Mouse (Mus musculus) MEL (cell line): ENCODE data around the gene Ubac2. TPM values are rescaled to one million over a fixed set of nuclear protein-coding genes. Genes with fewer than 3 reads are reported as not detected.

ENCODE experiments used
- DNase-seq: peaks from one replicate; pipeline ENCODE4 v3.0.0; 2011; ENCODE audit warnings: low read depth, low spot score
- H3K27ac ChIP-seq: 2 replicates; pipeline ENCODE4 v1.5.1; 2012; ENCODE audit warnings: low read depth, mild to moderate bottlenecking, control low read depth, low read length, moderate library complexity; ENCODE audit not compliant: control insufficient read depth
- H3K27me3 ChIP-seq, 2 experiments: fragments of 150-350 bp in 1 of 2; sonication (generic) in 1 of 2; 2 replicates each; pipeline ENCODE4 v1.6.1; 2012; ENCODE audit warnings: low read length in 2 of 2, mild to moderate bottlenecking in 2 of 2, improper control_type of control experiment in 1 of 2, moderate library complexity in 1 of 2; ENCODE audit not compliant: insufficient read depth in 2 of 2, control insufficient read depth in 1 of 2
- H3K36me3 ChIP-seq, 2 experiments: 2 replicates each; pipeline ENCODE4 v1.6.1; 2012 to 2014; ENCODE audit warnings: low read length in 2 of 2, improper control_type of control experiment in 1 of 2, inconsistent platforms in 1 of 2, mild to moderate bottlenecking in 1 of 2; ENCODE audit not compliant: insufficient read depth in 2 of 2, control insufficient read depth in 1 of 2
- H3K4me1 ChIP-seq, 2 experiments: fragments of 150-350 bp in 1 of 2; sonication (generic) in 1 of 2; 2 replicates each; pipeline ENCODE4 v1.6.1; 2012; ENCODE audit warnings: low read length in 2 of 2, improper control_type of control experiment in 1 of 2, mild to moderate bottlenecking in 1 of 2; ENCODE audit not compliant: insufficient read depth in 2 of 2, control insufficient read depth in 1 of 2
- H3K4me3 ChIP-seq, 2 experiments: fragments of 150-350 bp in 1 of 2; sonication (generic) in 1 of 2; 2 replicates each; pipeline ENCODE4 v1.5.1; 2012; ENCODE audit warnings: low read depth in 2 of 2, low read length in 2 of 2, mild to moderate bottlenecking in 2 of 2, moderate library complexity in 2 of 2, control low read depth in 1 of 2, improper control_type of control experiment in 1 of 2; ENCODE audit not compliant: control insufficient read depth in 1 of 2, insufficient read depth in 1 of 2
- H3K79me2 ChIP-seq: 2 replicates; pipeline ENCODE4 v1.6.1; 2012; ENCODE audit warnings: mild to moderate bottlenecking, low read length, moderate library complexity; ENCODE audit not compliant: control insufficient read depth, poor library complexity, insufficient read depth
- H3K9ac ChIP-seq: 2 replicates; pipeline ENCODE4 v1.6.1; 2012; ENCODE audit warnings: low read depth, mild to moderate bottlenecking, control low read depth, low read length, moderate library complexity; ENCODE audit not compliant: control insufficient read depth, poor library complexity, severe bottlenecking
- H3K9me3 ChIP-seq: fragments of 150-350 bp; sonication (generic); replicated peaks from 2 replicates; pipeline ENCODE4 v1.6.1; 2012; ENCODE audit warnings: mild to moderate bottlenecking, low read length, improper control_type of control experiment, moderate library complexity; ENCODE audit not compliant: insufficient read depth
- CHD1 ChIP-seq: IDR thresholded peaks from 2 replicates; pipeline ENCODE4 v1.6.1; 2012; ENCODE audit warnings: low read depth, mild to moderate bottlenecking, inconsistent platforms, low read length, improper control_type of control experiment
- CTCF ChIP-seq, 3 experiments: IDR thresholded peaks in 2 of 3; conservative IDR thresholded peaks in 1 of 3; 2 replicates each; pipeline ENCODE4 v1.5.1; 2011 to 2012; ENCODE audit warnings: low read length in 3 of 3, low read depth in 2 of 3, mild to moderate bottlenecking in 2 of 3, improper control_type of control experiment in 1 of 3, inconsistent platforms in 1 of 3, mixed read lengths in 1 of 3, moderate library complexity in 1 of 3; ENCODE audit not compliant: control insufficient read depth in 1 of 3, insufficient read depth in 1 of 3, poor library complexity in 1 of 3, severe bottlenecking in 1 of 3
- E2F4 ChIP-seq: IDR thresholded peaks from 2 replicates; pipeline ENCODE4 v1.6.1; 2011; ENCODE audit warnings: low read depth, low read length, improper control_type of control experiment, borderline replicate concordance
- ELF1 ChIP-seq: IDR thresholded peaks from 2 replicates; pipeline ENCODE4 v1.6.1; 2014; ENCODE audit warnings: low read depth, mild to moderate bottlenecking, inconsistent platforms, low read length, improper control_type of control experiment, moderate library complexity
- GABPA ChIP-seq: IDR thresholded peaks from 2 replicates; pipeline ENCODE4 v1.6.1; 2012; ENCODE audit warnings: low read depth, mild to moderate bottlenecking, inconsistent platforms, low read length, improper control_type of control experiment, moderate library complexity
- GATA1 ChIP-seq: IDR thresholded peaks from 2 replicates; pipeline ENCODE4 v1.6.1; 2011; ENCODE audit warnings: low read depth, low read length, improper control_type of control experiment
- JUND ChIP-seq: IDR thresholded peaks from 2 replicates; pipeline ENCODE4 v1.6.1; 2011; ENCODE audit warnings: low read depth, mild to moderate bottlenecking, improper control_type of control experiment, low read length
- KAT2A ChIP-seq: conservative IDR thresholded peaks from 2 replicates; pipeline ENCODE4 v1.6.1; 2012; ENCODE audit warnings: low read depth, low read length, improper control_type of control experiment, inconsistent platforms
- MAFK ChIP-seq: IDR thresholded peaks from 2 replicates; pipeline ENCODE4 v1.6.1; 2011; ENCODE audit warnings: low read depth, mild to moderate bottlenecking, low read length, improper control_type of control experiment, borderline replicate concordance
- MAX ChIP-seq: IDR thresholded peaks from 2 replicates; pipeline ENCODE4 v1.6.1; 2011; ENCODE audit warnings: low read length, improper control_type of control experiment
- MEF2A ChIP-seq: IDR thresholded peaks from 2 replicates; pipeline ENCODE4 v1.6.1; 2014; ENCODE audit warnings: low read depth, mild to moderate bottlenecking, inconsistent platforms, low read length, improper control_type of control experiment; ENCODE audit not compliant: poor library complexity, insufficient replicate concordance, severe bottlenecking; ENCODE audit errors: extremely low read depth
- MXI1 ChIP-seq: IDR thresholded peaks from 2 replicates; pipeline ENCODE4 v1.6.1; 2011; ENCODE audit warnings: mild to moderate bottlenecking, low read depth, low read length, improper control_type of control experiment
- MYB ChIP-seq: IDR thresholded peaks from 2 replicates; pipeline ENCODE4 v1.6.1; 2011; ENCODE audit warnings: mild to moderate bottlenecking, low read depth, low read length, improper control_type of control experiment
- NELFE ChIP-seq: IDR thresholded peaks from 2 replicates; pipeline ENCODE4 v1.6.1; 2011; ENCODE audit warnings: low read depth, low read length, improper control_type of control experiment
- NRF1 ChIP-seq: IDR thresholded peaks from 2 replicates; pipeline ENCODE4 v1.6.1; 2014; ENCODE audit warnings: low read depth, mild to moderate bottlenecking, inconsistent platforms, low read length, improper control_type of control experiment, moderate library complexity; ENCODE audit not compliant: poor library complexity, insufficient read depth, severe bottlenecking
- POLR2A ChIP-seq, 2 experiments: IDR thresholded peaks; 2 replicates each; pipeline ENCODE4 v1.6.1; 2011 to 2012; ENCODE audit warnings: low read length in 2 of 2, mild to moderate bottlenecking in 2 of 2, control low read depth in 1 of 2, improper control_type of control experiment in 1 of 2, low read depth in 1 of 2, moderate library complexity in 1 of 2; ENCODE audit not compliant: control insufficient read depth in 1 of 2, insufficient read depth in 1 of 2, poor library complexity in 1 of 2
- POLR2AphosphoS5 ChIP-seq: IDR thresholded peaks from 2 replicates; pipeline ENCODE4 v1.6.1; 2012; ENCODE audit warnings: low read depth, borderline replicate concordance, mild to moderate bottlenecking, inconsistent platforms, low read length, moderate library complexity, mixed read lengths
- RAD21 ChIP-seq: IDR thresholded peaks from 2 replicates; pipeline ENCODE4 v1.6.1; 2011; ENCODE audit warnings: mild to moderate bottlenecking, low read depth, low read length, improper control_type of control experiment
- SIN3A ChIP-seq: IDR thresholded peaks from 2 replicates; pipeline ENCODE4 v1.6.1; 2012; ENCODE audit warnings: low read length, improper control_type of control experiment, inconsistent platforms
- SMC3 ChIP-seq: IDR thresholded peaks from 2 replicates; pipeline ENCODE4 v1.6.1; 2011; ENCODE audit warnings: low read depth, low read length, improper control_type of control experiment
- TBP ChIP-seq: IDR thresholded peaks from 2 replicates; pipeline ENCODE4 v1.8.0; 2011; ENCODE audit warnings: low read depth, low read length, improper control_type of control experiment
- TCF12 ChIP-seq: IDR thresholded peaks from 2 replicates; pipeline ENCODE4 v1.6.1; 2014; ENCODE audit warnings: low read depth, mild to moderate bottlenecking, inconsistent platforms, low read length, improper control_type of control experiment, moderate library complexity
- UBTF ChIP-seq: IDR thresholded peaks from 2 replicates; pipeline ENCODE4 v1.6.1; 2012; ENCODE audit warnings: low read depth, mild to moderate bottlenecking, inconsistent platforms, low read length, improper control_type of control experiment, moderate library complexity, borderline replicate concordance; ENCODE audit not compliant: insufficient read depth
- USF2 ChIP-seq, 2 experiments: IDR thresholded peaks; 2 replicates each; pipeline ENCODE4 v1.6.1; 2011 to 2012; ENCODE audit warnings: improper control_type of control experiment in 2 of 2, low read length in 2 of 2, borderline replicate concordance in 1 of 2, inconsistent platforms in 1 of 2, low read depth in 1 of 2, mild to moderate bottlenecking in 1 of 2; ENCODE audit not compliant: insufficient read depth in 1 of 2
- ZMIZ1 ChIP-seq: IDR thresholded peaks from 2 replicates; pipeline ENCODE4 v1.6.1; 2012; ENCODE audit warnings: low read depth, mild to moderate bottlenecking, inconsistent platforms, low read length, improper control_type of control experiment, moderate library complexity
- ZNF384 ChIP-seq: IDR thresholded peaks from 2 replicates; pipeline ENCODE4 v1.6.1; 2012; ENCODE audit warnings: low read depth, mild to moderate bottlenecking, inconsistent platforms, low read length, improper control_type of control experiment
- polyA plus RNA-seq, 2 experiments: library from polyadenylated mRNA; stranded (reverse) in 1 of 2; unstranded in 1 of 2; fragments of >175 nt in 1 of 2; fragments of >200 nt in 1 of 2; gene quantifications; 2 replicates each; pipeline versions ENCODE4 v1.2.1 to v1.2.4; 2012; ENCODE audit warnings: low replicate concordance in 2 of 2, low read depth in 1 of 2; ENCODE audit not compliant: insufficient read length in 2 of 2, insufficient read depth in 1 of 2, missing spikeins in 1 of 2
- total RNA-seq: library from RNA; depleted of rRNA; stranded (reverse); fragments of 300-350 nt; gene quantifications from 2 replicates; pipeline ENCODE4 v1.2.3, GENCODE M21; 2012

Gene Ubac2
- total and polyA plus RNA-seq, 3 experiments: 32.9 to 44.8 TPM; not detected in 1

DNA sequence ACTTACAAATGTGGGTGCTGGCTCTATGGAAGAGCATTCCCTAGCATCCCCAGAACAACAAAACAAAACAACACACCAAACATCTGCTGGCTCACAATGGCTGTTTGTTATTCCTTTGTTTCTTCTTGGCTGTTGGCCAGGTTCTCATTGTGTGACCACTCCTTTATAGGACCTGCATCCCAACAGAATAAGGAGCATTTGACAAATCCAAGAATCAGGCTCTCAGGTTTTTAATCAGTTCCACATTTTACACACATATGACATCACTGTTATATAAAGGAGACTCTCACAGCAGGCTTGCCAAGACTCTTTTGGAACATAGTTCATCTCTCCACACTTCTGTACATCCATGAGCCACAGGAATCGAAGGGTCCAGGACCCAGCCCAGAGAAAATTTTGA is 9.3 kb upstream of the Ubac2 start:
- Histone ChIP-seq H3K4me3 (no peak overlapping the region), H3K27ac (no peak overlapping the region), H3K36me3 (no peaks in the 10 kb centered on the region), H3K27me3 (no peaks in the 10 kb centered on the region), H3K4me1 (peaks cover 0 to 3% of the 10 kb centered on the region in 2 experiments; a peak in 1 of 4 replicates), H3K9me3 (no peaks in the 10 kb centered on the region), H3K9ac (no peak overlapping the region), H3K79me2 (no peaks in the 10 kb centered on the region)
- TF ChIP-seq E2F4 (no peak), GATA1 (no peak), ZNF384 (no peak), USF2 (IDR thresholded peaks at IDR 0.05; ENCODE audit: borderline replicate concordance in 1 of 2, insufficient read depth in 1 of 2, low read depth in 1 of 2, low read length in 2 of 2) (no peak), RAD21 (no peak), MAX (no peak), POLR2AphosphoS5 (no peak), SMC3 (no peak), TCF12 (no peak), SIN3A (no peak)
- no peak for DNase-seq

DNA sequence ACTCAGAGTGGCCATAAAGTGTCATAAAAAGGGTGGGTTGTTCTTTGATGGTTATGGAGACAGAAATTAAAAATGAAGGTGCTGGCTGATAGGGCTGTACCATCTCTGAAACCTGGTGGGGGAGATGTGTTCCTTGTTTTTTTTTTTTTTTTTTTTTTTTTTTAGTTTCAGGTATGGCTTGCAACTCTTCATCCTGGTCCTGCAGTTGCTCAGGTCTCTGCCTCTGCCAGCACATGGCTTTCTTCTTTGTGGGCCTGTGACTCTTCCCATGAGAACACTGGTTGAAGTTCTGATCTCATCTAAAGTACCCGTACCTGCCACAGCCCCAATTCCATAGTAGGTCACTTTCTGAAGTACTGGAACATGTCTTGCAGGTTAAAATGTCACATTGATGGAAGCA is 5.7 kb upstream of the Ubac2 start:
- H3K4me3 ChIP-seq: no peak overlapping the region; a peak in 1 of 4 replicates
- H3K4me1 ChIP-seq: peaks cover 2 to 3% of the 10 kb centered on the region in 2 experiments; a peak in 2 of 4 replicates
- no peak overlapping the region for H3K27ac ChIP-seq
- no peak overlapping the region for H3K9ac ChIP-seq
- DNase-seq: no peak
- no peak for TF ChIP-seq CTCF (IDR thresholded peaks at IDR 0.05 in 2 of 3, conservative IDR thresholded peaks at IDR 0.05 in 1 of 3; ENCODE audit: control insufficient read depth in 1 of 3, insufficient read depth in 1 of 3, low read depth in 2 of 3, low read length in 3 of 3, poor library complexity in 1 of 3, severe bottlenecking in 1 of 3)
- TF ChIP-seq POLR2AphosphoS5: no peak
- no peak for TF ChIP-seq JUND
- TF ChIP-seq CHD1: 0 out of 2 replicates have a peak, but pooled peaks have one; percentile 64
- TF ChIP-seq NELFE: no peak
- TF ChIP-seq ELF1: no peak
- peak; percentile 77 for TF ChIP-seq ZNF384
- no peaks in the 10 kb centered on the region for H3K9me3 ChIP-seq
- H3K27me3 ChIP-seq: no peaks in the 10 kb centered on the region
- peaks cover 0 to 5% of the 10 kb centered on the region in 2 experiments; a peak in 2 of 4 replicates for H3K36me3 ChIP-seq
- H3K79me2 ChIP-seq: no peaks in the 10 kb centered on the region

DNA sequence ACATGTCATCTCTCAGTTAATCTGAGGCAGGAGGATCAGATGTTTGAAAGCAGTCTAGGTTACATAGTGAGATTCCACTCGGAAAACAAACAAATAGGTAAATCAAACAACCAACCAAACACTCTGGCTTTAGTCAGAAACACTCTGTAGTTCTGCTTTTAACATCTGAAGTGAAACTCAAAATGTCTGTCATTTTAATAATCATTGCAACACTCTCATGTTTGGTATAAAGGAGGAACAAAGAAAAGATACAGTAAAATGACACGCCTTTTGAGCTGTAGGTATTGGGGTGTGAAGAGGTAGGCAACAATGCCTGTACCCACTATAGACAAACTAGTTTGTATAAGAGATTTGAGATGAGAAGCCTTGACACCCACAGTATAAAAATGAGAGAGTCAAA is 5.2 kb upstream of the Ubac2 start:
- no peaks in the 10 kb centered on the region for H3K9me3 ChIP-seq
- H3K4me3 ChIP-seq: peak overlapping the region in 1 of 2 experiments; percentile 48; a peak in 2 of 4 replicates
- peak; percentile 18 for DNase-seq
- H3K9ac ChIP-seq: no peak overlapping the region
- H3K36me3 ChIP-seq: peaks cover 0 to 6% of the 10 kb centered on the region in 2 experiments; a peak in 2 of 4 replicates
- H3K27ac ChIP-seq: no peak overlapping the region
- H3K79me2 ChIP-seq: peaks cover 3% of the 10 kb centered on the region; the same call in 1 of the 2 replicates
- no peaks in the 10 kb centered on the region for H3K27me3 ChIP-seq
- H3K4me1 ChIP-seq: peaks cover 3% of the 10 kb centered on the region in 2 experiments; a peak in 2 of 4 replicates
- TF ChIP-seq JUND (no peak), GABPA (no peak), NRF1 (no peak), CHD1 (no peak), MAFK (no peak), POLR2A (IDR thresholded peaks at IDR 0.05; ENCODE audit: control insufficient read depth in 1 of 2, insufficient read depth in 1 of 2, low read depth in 1 of 2, low read length in 2 of 2, poor library complexity in 1 of 2) (no peak), MYB (no peak), E2F4 (no peak), TBP (no peak), MXI1 (no peak), ZMIZ1 (no peak), UBTF (no peak), MEF2A (no peak), KAT2A (no peak)
